Mouse (Mus musculus): ENCODE results near the gene Ddx39b. TPM values are rescaled to one million over a fixed set of nuclear protein-coding genes. Genes with fewer than 3 reads are reported as not detected.

Gene Ddx39b
- polyA plus RNA-seq, 1 experiment from 2014 or later: 390 TPM

GRCm38 (mm10) chr17:35301645-35302258 is 60.2 kb downstream of the Ddx39b start:
- ATAC-seq (ENCODE audit: low FRiP score, low TSS enrichment): no peak
- 29% methylated on average over 13 of the region's 13 CpGs for WGBS
- H3K9ac ChIP-seq (replicated peaks; ENCODE audit: low read length): no peak overlapping the region

GRCm38 (mm10) chr17:35303271-35303670 is 61.7 kb downstream of the Ddx39b start:
- 89% methylated on average over 2 of the region's 2 CpGs for WGBS
- DNase-seq: no peak
- Histone ChIP-seq H3K36me3 (ENCODE audit: control insufficient read depth, insufficient read depth, low read length) (no peaks in the 10 kb centered on the region), H3K27me3 (ENCODE audit: control insufficient read depth, insufficient read depth, low read length) (no peaks in the 10 kb centered on the region), H3K27ac (replicated peaks; ENCODE audit: low read depth, low read length) (no peak overlapping the region), H3K9ac (replicated peaks; ENCODE audit: low read length) (no peak overlapping the region), H3K9me3 (ENCODE audit: control insufficient read depth, low read length) (no peaks in the 10 kb centered on the region), H3K4me3 (replicated peaks; ENCODE audit: low read depth, low read length) (no peak overlapping the region), H3K4me1 (ENCODE audit: control insufficient read depth, insufficient read depth, low read length) (no peaks in the 10 kb centered on the region), H3K4me2 (ENCODE audit: low read length) (no peak overlapping the region)
- no peak for ATAC-seq (ENCODE audit: low FRiP score, low TSS enrichment)

More at GRCm38 (mm10) chr17:35301645-35302258, 60.2 kb downstream of the Ddx39b start:
- Histone ChIP-seq H3K4me2 (ENCODE audit: low read length) (no peak overlapping the region), H3K36me3 (ENCODE audit: control insufficient read depth, insufficient read depth, low read length) (no peaks in the 10 kb centered on the region), H3K9me3 (ENCODE audit: control insufficient read depth, low read length) (no peaks in the 10 kb centered on the region), H3K4me1 (ENCODE audit: control insufficient read depth, insufficient read depth, low read length) (no peaks in the 10 kb centered on the region), H3K27me3 (ENCODE audit: control insufficient read depth, insufficient read depth, low read length) (no peaks in the 10 kb centered on the region), H3K4me3 (replicated peaks; ENCODE audit: low read depth, low read length) (no peak overlapping the region), H3K27ac (replicated peaks; ENCODE audit: low read depth, low read length) (no peak overlapping the region)
- peak; percentile 83 for DNase-seq

Small RNAs within 50 kb of the gene (microRNA-seq; reads per million reads assigned to microRNA genes)
- gene Mir6973a (not detected), gene Mir6974 (not detected), gene Mir6975 (4.4 reads per million, percentile 25 among the genes with 10 or more reads in this experiment), gene Mir8094 (not detected)

Other genes starting within 250 kb of the Ddx39b start
- 43.4 and 51.1 TPM in 2 replicates for gene Vars, start 240.8 kb upstream of the Ddx39b start, polyA plus RNA-seq (2014; fragmentation: Nextera tagmentation; extraction: Ambion mirVana)
- 0.12 and 0.16 TPM in 2 replicates for gene Vwa7, start 225.2 kb upstream of the Ddx39b start, polyA plus RNA-seq (2014; fragmentation: Nextera tagmentation; extraction: Ambion mirVana)
- gene Sapcd1, start 213.7 kb upstream of the Ddx39b start, polyA plus RNA-seq (2014; fragmentation: Nextera tagmentation; extraction: Ambion mirVana): 2.0 and 2.2 TPM in 2 replicates
- 2.1 and 2.8 TPM in 2 replicates for gene Msh5, start 195.0 kb upstream of the Ddx39b start, polyA plus RNA-seq (2014; fragmentation: Nextera tagmentation; extraction: Ambion mirVana)
- 17.7 and 22.8 TPM in 2 replicates for gene Clic1, start 191.8 kb upstream of the Ddx39b start, polyA plus RNA-seq (2014; fragmentation: Nextera tagmentation; extraction: Ambion mirVana)
- gene Ddah2, start 182.7 kb upstream of the Ddx39b start, polyA plus RNA-seq (2014; fragmentation: Nextera tagmentation; extraction: Ambion mirVana): 375 and 392 TPM in 2 replicates
- not detected in 2 replicates for gene Ly6g6c, start 176.4 kb upstream of the Ddx39b start, polyA plus RNA-seq (2014; fragmentation: Nextera tagmentation; extraction: Ambion mirVana)
- gene Mpig6b, start 175.6 kb upstream of the Ddx39b start, polyA plus RNA-seq (2014; fragmentation: Nextera tagmentation; extraction: Ambion mirVana): 0.11 and 0.21 TPM in 2 replicates
- 0.62 TPM in 1 of 2 replicates, not detected in the other for gene Ly6g6e, start 164.8 kb upstream of the Ddx39b start, polyA plus RNA-seq (2014; fragmentation: Nextera tagmentation; extraction: Ambion mirVana)
- gene Ly6g6d, start 163.7 kb upstream of the Ddx39b start, polyA plus RNA-seq (2014; fragmentation: Nextera tagmentation; extraction: Ambion mirVana): 0.78 and 1.5 TPM in 2 replicates
- not detected in 2 replicates for gene Ly6g6f, start 156.1 kb upstream of the Ddx39b start, polyA plus RNA-seq (2014; fragmentation: Nextera tagmentation; extraction: Ambion mirVana)
- gene Abhd16a, start 152.5 kb upstream of the Ddx39b start, polyA plus RNA-seq (2014; fragmentation: Nextera tagmentation; extraction: Ambion mirVana): 79.4 and 86.0 TPM in 2 replicates
- not detected in 2 replicates for gene Ly6g5c, start 133.5 kb upstream of the Ddx39b start, polyA plus RNA-seq (2014; fragmentation: Nextera tagmentation; extraction: Ambion mirVana)
- 1.3 TPM in 2 replicates for gene Ly6g5b, start 126.3 kb upstream of the Ddx39b start, polyA plus RNA-seq (2014; fragmentation: Nextera tagmentation; extraction: Ambion mirVana)
- 24.2 and 25.4 TPM in 2 replicates for gene Gpank1, start 120.3 kb upstream of the Ddx39b start, polyA plus RNA-seq (2014; fragmentation: Nextera tagmentation; extraction: Ambion mirVana)
- gene Csnk2b, start 119.7 kb upstream of the Ddx39b start, polyA plus RNA-seq (2014; fragmentation: Nextera tagmentation; extraction: Ambion mirVana): 328 and 334 TPM in 2 replicates
- 6.0 and 6.8 TPM in 2 replicates for gene D17H6S53E, start 115.4 kb upstream of the Ddx39b start, polyA plus RNA-seq (2014; fragmentation: Nextera tagmentation; extraction: Ambion mirVana)
- 0.57 TPM in 1 of 2 replicates, not detected in the other for gene Apom, start 109.7 kb upstream of the Ddx39b start, polyA plus RNA-seq (2014; fragmentation: Nextera tagmentation; extraction: Ambion mirVana)
- 122 and 136 TPM in 2 replicates for gene Bag6, start 106.6 kb upstream of the Ddx39b start, polyA plus RNA-seq (2014; fragmentation: Nextera tagmentation; extraction: Ambion mirVana)
- gene Prrc2a, start 76.8 kb upstream of the Ddx39b start, polyA plus RNA-seq (2014; fragmentation: Nextera tagmentation; extraction: Ambion mirVana): 191 and 194 TPM in 2 replicates
- gene Aif1, start 65.7 kb upstream of the Ddx39b start, polyA plus RNA-seq (2014; fragmentation: Nextera tagmentation; extraction: Ambion mirVana): 3.3 and 8.8 TPM in 2 replicates
- gene Lst1, start 53.3 kb upstream of the Ddx39b start, polyA plus RNA-seq (2014; fragmentation: Nextera tagmentation; extraction: Ambion mirVana): 3.8 and 9.0 TPM in 2 replicates
- 0.74 and 0.84 TPM in 2 replicates for gene Ltb, start 47.3 kb upstream of the Ddx39b start, polyA plus RNA-seq (2014; fragmentation: Nextera tagmentation; extraction: Ambion mirVana)
- gene Tnf, start 39.7 kb upstream of the Ddx39b start, polyA plus RNA-seq (2014; fragmentation: Nextera tagmentation; extraction: Ambion mirVana): not detected in 2 replicates
- gene Lta, start 36.4 kb upstream of the Ddx39b start, polyA plus RNA-seq (2014; fragmentation: Nextera tagmentation; extraction: Ambion mirVana): 0.20 and 0.73 TPM in 2 replicates
- gene Gm16181, start 20.9 kb upstream of the Ddx39b start, polyA plus RNA-seq (2014; fragmentation: Nextera tagmentation; extraction: Ambion mirVana): not detected in 2 replicates
- gene Atp6v1g2, start 8.1 kb upstream of the Ddx39b start, polyA plus RNA-seq (2014; fragmentation: Nextera tagmentation; extraction: Ambion mirVana): 78.1 and 99.0 TPM in 2 replicates
- gene Nfkbil1, start 6.0 kb upstream of the Ddx39b start, polyA plus RNA-seq (2014; fragmentation: Nextera tagmentation; extraction: Ambion mirVana): 3.8 and 7.3 TPM in 2 replicates
- 68.5 and 74.3 TPM in 2 replicates for gene H2-D1, start 21.0 kb downstream of the Ddx39b start, polyA plus RNA-seq (2014; fragmentation: Nextera tagmentation; extraction: Ambion mirVana)
- gene H2-Q1, start 78.7 kb downstream of the Ddx39b start, polyA plus RNA-seq (2014; fragmentation: Nextera tagmentation; extraction: Ambion mirVana): 0.16 TPM in 1 of 2 replicates, not detected in the other
- gene H2-Q2, start 100.5 kb downstream of the Ddx39b start, polyA plus RNA-seq (2014; fragmentation: Nextera tagmentation; extraction: Ambion mirVana): 1.5 and 1.8 TPM in 2 replicates
- gene H2-Q4, start 137.9 kb downstream of the Ddx39b start, polyA plus RNA-seq (2014; fragmentation: Nextera tagmentation; extraction: Ambion mirVana): 0.18 and 0.80 TPM in 2 replicates
- gene H2-Q6, start 183.1 kb downstream of the Ddx39b start, polyA plus RNA-seq (2014; fragmentation: Nextera tagmentation; extraction: Ambion mirVana): 0.61 and 0.63 TPM in 2 replicates
- gene H2-Q7, start 197.4 kb downstream of the Ddx39b start, polyA plus RNA-seq (2014; fragmentation: Nextera tagmentation; extraction: Ambion mirVana): 2.5 and 2.8 TPM in 2 replicates
- 0.38 TPM in 1 of 2 replicates, not detected in the other for gene H2-Q10, start 228.3 kb downstream of the Ddx39b start, polyA plus RNA-seq (2014; fragmentation: Nextera tagmentation; extraction: Ambion mirVana)

Measured in midbrain, embryonic 14.5 days (tissue).